Mouse (Mus musculus) hematopoietic multipotent progenitor cell, adult 10-12 weeks (in vitro differentiated cells): ENCODE measurements around the gene Cdh24. TPM values are rescaled to one million over a fixed set of nuclear protein-coding genes. Genes with fewer than 3 reads are reported as not detected.

ENCODE experiments used
- polyA plus RNA-seq: library from polyadenylated mRNA; stranded (reverse); fragments of >175 nt; gene quantifications from 2 replicates; pipeline ENCODE4 v1.2.3, GENCODE M21; 2012; ENCODE audit warnings: low replicate concordance

Gene Cdh24
- polyA plus RNA-seq, result 3.0 and 6.9 TPM in 2 replicates

GRCm38 (mm10) chr14:54641305-54641969 is at the start of gene Cdh24:
TSS of gene Cdh24 (minus strand) at chr14:54641364.

DNA sequence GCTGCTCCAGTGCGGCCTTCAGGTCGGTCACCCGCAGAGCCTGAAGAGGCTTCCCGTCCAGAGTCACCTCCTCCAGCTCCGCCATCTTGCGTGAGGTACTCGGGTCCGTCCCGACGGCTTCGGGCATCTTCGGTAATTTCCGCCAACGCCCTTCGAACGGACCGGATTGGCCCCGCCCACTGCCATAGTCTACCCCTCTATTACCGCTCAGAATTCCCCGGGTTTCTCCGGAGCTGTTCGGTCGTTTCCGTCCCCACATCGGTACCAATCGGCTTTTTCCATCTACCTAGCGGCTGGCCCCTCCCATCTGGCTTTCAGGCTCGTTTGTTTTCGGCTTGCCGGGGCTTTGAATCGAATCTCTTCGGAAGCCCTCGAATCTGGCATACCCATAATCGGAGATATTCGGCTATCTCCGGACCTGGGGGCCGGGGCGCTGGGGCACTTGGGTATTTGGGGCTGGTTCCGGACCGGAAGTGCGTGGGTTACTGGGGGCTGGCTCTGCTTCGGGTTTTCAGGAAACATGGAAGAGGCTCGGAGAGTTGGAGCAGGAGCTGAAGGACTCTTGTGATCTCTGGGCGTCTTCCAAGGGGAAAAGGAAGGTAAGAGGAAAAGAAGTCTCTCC is 45.5 kb upstream of the Cdh24 start, which contains the start of gene Acin1:
Gene Acin1 (minus strand): TSS at position 410 of the 622 bp plus-strand sequence.

DNA sequence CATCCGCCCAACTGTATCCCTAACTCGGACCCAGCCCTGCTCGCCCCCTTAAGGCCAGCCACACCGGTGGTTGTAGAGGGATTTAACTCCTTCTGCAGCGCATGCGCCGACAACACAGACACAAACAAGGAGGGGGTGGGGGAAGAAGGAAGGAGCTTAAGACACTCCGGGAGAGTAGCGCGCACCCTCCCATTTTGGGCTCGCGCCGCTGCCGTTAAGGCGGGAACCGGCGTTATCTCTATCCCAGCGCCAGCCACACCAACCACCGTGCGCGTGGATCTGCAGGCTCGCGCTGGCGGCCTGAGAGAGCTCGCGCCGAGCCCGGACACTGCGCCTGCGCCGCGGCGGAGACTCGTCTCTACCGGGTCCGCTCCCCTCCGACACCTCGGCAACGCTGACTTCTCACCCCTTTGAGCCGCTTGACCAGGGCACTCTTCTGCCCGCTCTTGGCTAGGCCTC is 44.9 kb upstream of the Cdh24 start, which contains the start of gene 1700123O20Rik:
Gene 1700123O20Rik (plus strand): TSS at position 154 of the 459 bp plus-strand sequence.

GRCm38 (mm10) chr14:54640946-54641304 is 239 bp downstream of the Cdh24 start, which contains the start of gene Gm17606:
TSS of gene Gm17606 (plus strand) at chr14:54640952.

GRCm38 (mm10) chr14:54621133-54621532 is 20.0 kb downstream of the Cdh24 start, which contains the start of gene Psmb11:
TSS of gene Psmb11 (plus strand) at chr14:54621433.

DNA sequence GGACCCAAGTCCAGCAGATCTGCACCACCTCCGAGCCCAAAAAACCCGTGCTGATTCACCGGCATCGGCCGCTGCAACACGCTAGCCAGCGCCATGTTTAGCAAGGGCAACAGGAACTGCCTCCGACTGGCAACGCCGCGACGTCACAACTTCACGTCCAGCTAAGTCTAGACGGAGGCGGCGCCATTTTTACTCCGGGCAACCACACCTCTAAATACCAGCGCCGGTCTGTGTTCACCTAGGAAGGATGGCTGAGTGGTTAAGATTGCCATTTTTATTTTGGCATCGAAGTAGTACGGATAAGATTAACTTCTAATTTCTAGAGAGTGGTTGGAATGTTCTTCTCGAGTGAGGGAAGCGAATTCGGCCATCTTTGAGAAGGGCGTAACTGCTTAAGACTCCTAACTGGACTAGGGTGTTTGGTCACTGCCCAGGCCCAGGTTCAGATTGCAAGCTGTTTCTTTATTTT is 23.2 kb downstream of the Cdh24 start, which contains the start of gene Psmb5:
Gene Psmb5 (minus strand): TSS at position 126 of the 469 bp plus-strand sequence.

GRCm38 (mm10) chr14:54605752-54606321 is 35.3 kb downstream of the Cdh24 start, which contains the start of gene 4931414P19Rik:
TSS of gene 4931414P19Rik (minus strand) at chr14:54605993.

Other genes starting within 250 kb of the Cdh24 start
- gene Slc7a7, start 223.6 kb downstream of the Cdh24 start, polyA plus RNA-seq, result 7.6 and 24.9 TPM in 2 replicates
- 568 and 1,494 TPM in 2 replicates for gene Mrpl52, start 214.5 kb downstream of the Cdh24 start, polyA plus RNA-seq
- 8.4 and 13.5 TPM in 2 replicates for gene Mmp14, start 209.8 kb downstream of the Cdh24 start, polyA plus RNA-seq
- 484 and 1,181 TPM in 2 replicates for gene Lrp10, start 177.2 kb downstream of the Cdh24 start, polyA plus RNA-seq
- gene Rem2, start 165.3 kb downstream of the Cdh24 start, polyA plus RNA-seq, result 0.29 and 0.50 TPM in 2 replicates
- 67.2 and 74.7 TPM in 2 replicates for gene Prmt5, start 123.8 kb downstream of the Cdh24 start, polyA plus RNA-seq
- gene Haus4, start 86.7 kb downstream of the Cdh24 start, polyA plus RNA-seq, result 18.9 and 31.5 TPM in 2 replicates
- gene Ajuba, start 63.8 kb downstream of the Cdh24 start, polyA plus RNA-seq, result 0.19 and 0.21 TPM in 2 replicates
- gene 4931414P19Rik, start 35.4 kb downstream of the Cdh24 start, polyA plus RNA-seq, result 2.5 and 13.7 TPM in 2 replicates
- 82.0 and 111 TPM in 2 replicates for gene Psmb5, start 23.3 kb downstream of the Cdh24 start, polyA plus RNA-seq
- 0.04 TPM in 1 of 2 replicates, not detected in the other for gene Psmb11, start 19.9 kb downstream of the Cdh24 start, polyA plus RNA-seq
- not detected in 2 replicates for gene Gm17606, start 412 bp downstream of the Cdh24 start, polyA plus RNA-seq
- 29.2 and 79.7 TPM in 2 replicates for gene 1700123O20Rik, start 44.9 kb upstream of the Cdh24 start, polyA plus RNA-seq
- gene Acin1, start 45.6 kb upstream of the Cdh24 start, polyA plus RNA-seq, result 401 and 647 TPM in 2 replicates
- gene Gm29776, start 57.5 kb upstream of the Cdh24 start, polyA plus RNA-seq, result not detected in 2 replicates
- 4.6 and 20.0 TPM in 2 replicates for gene Cebpe, start 70.8 kb upstream of the Cdh24 start, polyA plus RNA-seq
- gene Slc7a8, start 140.6 kb upstream of the Cdh24 start, polyA plus RNA-seq, result 12.8 and 14.2 TPM in 2 replicates
- not detected in 2 replicates for gene Rnf212b, start 172.8 kb upstream of the Cdh24 start, polyA plus RNA-seq
- gene Homez, start 229.6 kb upstream of the Cdh24 start, polyA plus RNA-seq, result 1.7 and 3.1 TPM in 2 replicates
- gene Ppp1r3e, start 236.2 kb upstream of the Cdh24 start, polyA plus RNA-seq, result 0.82 and 2.3 TPM in 2 replicates
- 24.0 and 71.9 TPM in 2 replicates for gene Bcl2l2, start 242.0 kb upstream of the Cdh24 start, polyA plus RNA-seq
- gene Gm20521, start 242.1 kb upstream of the Cdh24 start, polyA plus RNA-seq, result 2.2 and 6.6 TPM in 2 replicates